Mouse (Mus musculus) heart, postnatal 14 days (tissue): Measurements from ENCODE around the gene Slc8a3. TPM values are rescaled to one million over a fixed set of nuclear protein-coding genes. Genes with fewer than 3 reads are reported as not detected.

Experiments
- DNase-seq, 2 experiments: peaks; one replicate each; pipeline ENCODE4 v3.0.0; 2021 to 2022
- intact Hi-C: fragments of 180-260 bp; cut with DNase I; formaldehyde crosslinking; loops from one replicate; pipeline ENCODE4 v1.15.1; 2025
- microRNA-seq, 2 experiments: library from miRNA; unstranded; fragments of <30 nt; microRNA quantifications; one replicate each; pipeline ENCODE4 v1.2.0; 2021 to 2022
- total RNA-seq, 2 experiments: library from RNA; stranded (reverse); gene quantifications; 2 replicates each; pipeline ENCODE4 v1.2.3; 2021

Gene Slc8a3
- total RNA-seq, 2 experiments from 2014 or later: 0.17 to 0.24 TPM

GRCm38 (mm10) chr12:81150917-81151316, 182.1 kb downstream of the Slc8a3 start:
- intact Hi-C loops: no loop called here
- peak; percentile 29 to 35 for DNase-seq

GRCm38 (mm10) chr12:81147956-81148355, 185.0 kb downstream of the Slc8a3 start:
- intact Hi-C loops: no loop called here
- DNase-seq: no peak

Small RNA genes lying within 50 kb of the gene (microRNA-seq; reads per million reads assigned to microRNA genes)
- gene Mir3067: 1.6 to 2.4 reads per million in 2 experiments

Other genes starting within 250 kb of the Slc8a3 start
- under 1 TPM; 0.27 to 0.72 TPM for gene Gm4787, start 46.3 kb upstream of the Slc8a3 start, total RNA-seq
- gene Adam4, start 88.8 kb upstream of the Slc8a3 start, total RNA-seq: 1 to 10 TPM in 1 of 2 experiments, under 1 TPM in 1; 0.98 to 1.2 TPM
- gene Cox16, start 151.9 kb upstream of the Slc8a3 start, total RNA-seq: 10 to 100 TPM; 52.2 to 53.7 TPM
- gene Gm20498, start 199.7 kb upstream of the Slc8a3 start, total RNA-seq: 10 to 100 TPM; 38.7 to 40.2 TPM
- gene Synj2bp, start 199.7 kb upstream of the Slc8a3 start, total RNA-seq: 10 to 100 TPM; 38.1 to 41.3 TPM
- not detected for gene Adam21, start 235.3 kb upstream of the Slc8a3 start, total RNA-seq